ENCODE assay signal across 24 mouse cellular contexts in genomic region chr6:114366191-114366590, GRCm38 (mm10).
"Had no signal": no experiment of that assay in that cellular context is flagged by ENCODE, and none has a peak within 500 bp of the region (broad histone marks: within the 10 kb centered on the region; RNA-seq: fewer than 3 reads in every experiment).

No protein-coding gene starts in this region.

- H3K4me3 ChIP-seq: kidney, embryonic 15.5 days; limb, embryonic 10.5 days; limb, embryonic 13.5 days; liver, embryonic 12.5 days; liver, embryonic 15.5 days; lung, embryonic 15.5 days; megakaryocyte, embryonic 14.5 days; midbrain, embryonic 12.5 days; midbrain, embryonic 15.5 days; neural tube, embryonic 12.5 days; neural tube, embryonic 15.5 days had no signal

- H3K27ac ChIP-seq: kidney, embryonic 15.5 days; limb, embryonic 10.5 days; limb, embryonic 13.5 days; liver, embryonic 12.5 days; liver, embryonic 15.5 days; lung, embryonic 15.5 days; midbrain, embryonic 12.5 days; midbrain, embryonic 15.5 days; neural tube, embryonic 12.5 days; neural tube, embryonic 15.5 days; stomach, postnatal 0 days had no signal

- ATAC-seq: liver, embryonic 12.5 days; midbrain, embryonic 15.5 days had no signal

- DNase-seq: kidney, postnatal 14 days; kidney, postnatal 4 days; liver; lung, adult 18-20 months; lung, postnatal 10 days; lung, postnatal 36 days; right cerebral cortex, adult 18-20 months; right cerebral cortex, postnatal 14 days; right cerebral cortex, postnatal 4 days; thymus, adult 2 months; thymus, postnatal 14 days; thymus, postnatal 4 days had no signal
